ENCODE assay signal across 7 mouse cellular contexts in genomic region chr11:95415931-95416330, GRCm38 (mm10). TPM values are rescaled to one million over a fixed set of nuclear protein-coding genes. Genes with fewer than 3 reads are reported as not detected.
DNase-seq lines count a peak whose midpoint lies in the region; ATAC-seq and TF ChIP-seq lines count a peak whose summit lies in the region.

No protein-coding gene starts in this region.

- no peak overlapping the region for H3K9ac ChIP-seq in midbrain, postnatal 0 days (replicated peaks; ENCODE audit: low read length, poor library complexity, severe bottlenecking)
- H3K9ac ChIP-seq in forebrain, embryonic 13.5 days, result no peak overlapping the region; the same call in 1 of the 2 replicates
- no peak overlapping the region for H3K9ac ChIP-seq in limb, embryonic 11.5 days (ENCODE audit: low read length)
- no peak overlapping the region for H3K9ac ChIP-seq in stomach, embryonic 16.5 days (ENCODE audit: low read length)

- DNase-seq in midbrain, embryonic 10.5 days (ENCODE audit: low spot score), result no peak
- DNase-seq in midbrain, postnatal 0 days (ENCODE audit: low spot score), result no peak
- DNase-seq in limb, embryonic 11.5 days (ENCODE audit: low spot score), result no peak
- DNase-seq in adrenal gland, adult 18-20 months (ENCODE audit: low spot score in 2 of 2), result no peak

- peak overlapping the region; percentile 90 for H3K27ac ChIP-seq in midbrain, embryonic 10.5 days (replicated peaks)
- no peak overlapping the region for H3K27ac ChIP-seq in midbrain, postnatal 0 days (ENCODE audit: low read depth, low read length)
- H3K27ac ChIP-seq in forebrain, embryonic 13.5 days, result peak overlapping the region; percentile 94; the same call in 1 of the 2 replicates
- no peak overlapping the region for H3K27ac ChIP-seq in limb, embryonic 11.5 days (replicated peaks; ENCODE audit: low read depth, low read length)
- no peak overlapping the region for H3K27ac ChIP-seq in stomach, embryonic 16.5 days (ENCODE audit: low read length)

- peaks cover 30% of the 10 kb centered on the region for H3K4me1 ChIP-seq in midbrain, embryonic 10.5 days
- H3K4me1 ChIP-seq in midbrain, postnatal 0 days (ENCODE audit: insufficient read depth, low read length), result peaks cover 12% of the 10 kb centered on the region
- H3K4me1 ChIP-seq in forebrain, embryonic 13.5 days, result peaks cover 35% of the 10 kb centered on the region
- H3K4me1 ChIP-seq in limb, embryonic 11.5 days (ENCODE audit: control insufficient read depth, insufficient read depth, low read length), result peaks cover 10% of the 10 kb centered on the region
- peaks cover 11% of the 10 kb centered on the region for H3K4me1 ChIP-seq in stomach, embryonic 16.5 days (ENCODE audit: control insufficient read depth, insufficient read depth, low read length)

- H3K4me2 ChIP-seq in midbrain, postnatal 0 days (ENCODE audit: low read depth, low read length, poor library complexity, severe bottlenecking), result no peak overlapping the region
- H3K4me2 ChIP-seq in forebrain, embryonic 13.5 days, result peak overlapping the region; percentile 78
- H3K4me2 ChIP-seq in limb, embryonic 11.5 days (ENCODE audit: low read depth, severe bottlenecking), result peak overlapping the region; percentile 69
- H3K4me2 ChIP-seq in stomach, embryonic 16.5 days (ENCODE audit: low read depth, low read length), result peak overlapping the region; percentile 76; the same call in 1 of the 2 replicates

- H3K9me3 ChIP-seq in midbrain, embryonic 10.5 days (replicated peaks), result no peaks in the 10 kb centered on the region
- H3K9me3 ChIP-seq in midbrain, postnatal 0 days (ENCODE audit: low read length), result no peaks in the 10 kb centered on the region
- no peaks in the 10 kb centered on the region for H3K9me3 ChIP-seq in forebrain, embryonic 13.5 days (replicated peaks)
- H3K9me3 ChIP-seq in limb, embryonic 11.5 days (ENCODE audit: control insufficient read depth, low read length), result no peaks in the 10 kb centered on the region
- H3K9me3 ChIP-seq in stomach, embryonic 16.5 days (replicated peaks; ENCODE audit: control insufficient read depth, low read length), result no peaks in the 10 kb centered on the region

- TF ChIP-seq CTCF in midbrain, postnatal 0 days (IDR thresholded peaks at IDR 0.05), result no peak

- peaks cover 21% of the 10 kb centered on the region for H3K27me3 ChIP-seq in midbrain, embryonic 10.5 days (ENCODE audit: low read depth, poor library complexity, severe bottlenecking)
- H3K27me3 ChIP-seq in midbrain, postnatal 0 days (ENCODE audit: insufficient read depth, low read length), result no peaks in the 10 kb centered on the region
- 0 out of 2 replicates have a peak, but pooled peaks cover 2% of the 10 kb centered on the region for H3K27me3 ChIP-seq in forebrain, embryonic 13.5 days
- H3K27me3 ChIP-seq in limb, embryonic 11.5 days (ENCODE audit: control insufficient read depth, insufficient read depth, low read length), result no peaks in the 10 kb centered on the region
- no peaks in the 10 kb centered on the region for H3K27me3 ChIP-seq in stomach, embryonic 16.5 days (ENCODE audit: control insufficient read depth, insufficient read depth, low read length)

- ATAC-seq in midbrain, postnatal 0 days (ENCODE audit: low FRiP score), result no peak
- ATAC-seq in forebrain, embryonic 13.5 days, result no peak
- ATAC-seq in limb, embryonic 11.5 days (ENCODE audit: insufficient number of reproducible peaks, low FRiP score, low TSS enrichment, low read depth), result no peak
- ATAC-seq in stomach, embryonic 16.5 days (ENCODE audit: insufficient read depth, low FRiP score), result no peak
- no peak for ATAC-seq in inflammation-experienced regulatory T-cells, adult 6 months

- H3K36me3 ChIP-seq in midbrain, embryonic 10.5 days, result peaks cover 22% of the 10 kb centered on the region
- H3K36me3 ChIP-seq in midbrain, postnatal 0 days (ENCODE audit: insufficient read depth, low read length), result no peaks in the 10 kb centered on the region
- peaks cover 8% of the 10 kb centered on the region for H3K36me3 ChIP-seq in forebrain, embryonic 13.5 days (ENCODE audit: poor library complexity, severe bottlenecking)
- H3K36me3 ChIP-seq in limb, embryonic 11.5 days (ENCODE audit: control insufficient read depth, insufficient read depth, low read length), result no peaks in the 10 kb centered on the region
- no peaks in the 10 kb centered on the region for H3K36me3 ChIP-seq in stomach, embryonic 16.5 days (ENCODE audit: control insufficient read depth, insufficient read depth, low read length)

- H3K4me3 ChIP-seq in midbrain, embryonic 10.5 days, result peak overlapping the region; percentile 64
- no peak overlapping the region for H3K4me3 ChIP-seq in midbrain, postnatal 0 days (ENCODE audit: low read depth, low read length)
- peak overlapping the region; percentile 60 for H3K4me3 ChIP-seq in forebrain, embryonic 13.5 days
- H3K4me3 ChIP-seq in limb, embryonic 11.5 days (ENCODE audit: low read depth, low read length), result no peak overlapping the region
- H3K4me3 ChIP-seq in stomach, embryonic 16.5 days (replicated peaks; ENCODE audit: low read length), result peak overlapping the region; percentile 16

RNA-seq across cellular contexts. Expression of gene Spop, which starts 2.1 kb away (rescaled TPM):
- 170 and 198 TPM in 2 replicates for polyA plus RNA-seq in midbrain, embryonic 10.5 days (2016; fragmentation: Nextera tagmentation; extraction: Ambion mirVana)
- total RNA-seq in midbrain, postnatal 0 days (2014; rRNA removed), result 54.3 and 66.5 TPM in 2 replicates
- 192 and 231 TPM in 2 replicates for polyA plus RNA-seq in midbrain, postnatal 0 days (2015; fragmentation: Nextera tagmentation; extraction: Ambion mirVana)
- 175 and 178 TPM in 2 replicates for polyA plus RNA-seq in forebrain, embryonic 13.5 days (2015; fragmentation: Nextera tagmentation; extraction: Ambion mirVana)
- polyA plus RNA-seq in limb, embryonic 11.5 days (2014; fragmentation: Nextera tagmentation; extraction: Ambion mirVana), result 112 and 114 TPM in 2 replicates
- 155 and 171 TPM in 2 replicates for polyA plus RNA-seq in stomach, embryonic 16.5 days (2015; fragmentation: Nextera tagmentation; extraction: Ambion mirVana)
- 100 to 1,000 TPM; 127 to 172 (median 157) TPM for polyA plus RNA-seq in inflammation-experienced regulatory T-cells, adult 6 months (2017; shearing (Covaris generic))
- total RNA-seq in adrenal gland, adult 18-20 months (2021), result 100 to 1,000 TPM; 134 to 145 TPM

RNA-seq across cellular contexts. Expression of gene Slc35b1, which starts 31.4 kb away (rescaled TPM):
- 123 and 131 TPM in 2 replicates for polyA plus RNA-seq in midbrain, embryonic 10.5 days (2016; fragmentation: Nextera tagmentation; extraction: Ambion mirVana)
- total RNA-seq in midbrain, postnatal 0 days (2014; rRNA removed), result 92.4 and 99.1 TPM in 2 replicates
- polyA plus RNA-seq in midbrain, postnatal 0 days (2015; fragmentation: Nextera tagmentation; extraction: Ambion mirVana), result 154 and 168 TPM in 2 replicates
- polyA plus RNA-seq in forebrain, embryonic 13.5 days (2015; fragmentation: Nextera tagmentation; extraction: Ambion mirVana), result 135 and 140 TPM in 2 replicates
- 133 and 141 TPM in 2 replicates for polyA plus RNA-seq in limb, embryonic 11.5 days (2014; fragmentation: Nextera tagmentation; extraction: Ambion mirVana)
- 91.7 and 98.9 TPM in 2 replicates for polyA plus RNA-seq in stomach, embryonic 16.5 days (2015; fragmentation: Nextera tagmentation; extraction: Ambion mirVana)
- polyA plus RNA-seq in inflammation-experienced regulatory T-cells, adult 6 months (2017; shearing (Covaris generic)), result 10 to 100 TPM; 63.5 to 83.2 (median 70.3) TPM
- total RNA-seq in adrenal gland, adult 18-20 months (2021), result 10 to 100 TPM; 55.7 to 65.8 TPM

Comparison
In these comparisons a context has a peak if more than half of its experiments do, and no peak if none do; other contexts are left out.
1. H3K27ac ChIP-seq: peak in midbrain, embryonic 10.5 days (single experiment) and forebrain, embryonic 13.5 days (single experiment); none in midbrain, postnatal 0 days (single experiment), limb, embryonic 11.5 days (single experiment) and stomach, embryonic 16.5 days (single experiment).
2. H3K4me3 ChIP-seq: peak in midbrain, embryonic 10.5 days (single experiment), forebrain, embryonic 13.5 days (single experiment) and stomach, embryonic 16.5 days (single experiment); none in midbrain, postnatal 0 days (single experiment) and limb, embryonic 11.5 days (single experiment).